Mouse (Mus musculus): ENCODE data around the gene Rpl6.
"Not testable (repeated sequence)": the region's sequence is repeated elsewhere in the genome, so short reads cannot be mapped to it uniquely, and the experiment has no call there.

Rpl6 gene

DNA sequence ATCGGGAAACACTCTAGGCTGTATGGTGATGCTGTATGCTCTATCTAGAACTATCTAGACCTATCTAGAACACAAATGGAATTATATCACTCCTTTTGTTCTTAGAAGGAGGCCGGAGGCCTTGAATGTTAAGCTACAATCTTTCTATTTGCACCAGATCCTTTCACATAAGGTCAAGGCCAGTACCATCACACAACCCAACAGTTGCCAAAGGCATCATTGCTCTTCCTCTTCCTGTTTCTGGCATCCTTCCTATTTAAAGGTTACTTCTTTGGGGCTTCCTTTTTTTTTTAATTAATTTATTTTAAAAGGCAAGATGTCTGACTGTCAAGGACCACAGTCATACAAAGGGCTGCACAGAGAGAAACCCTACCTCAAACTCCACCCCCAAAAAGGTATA is 6.9 kb upstream of the Rpl6 start:
- DNase-seq: no peak

DNA sequence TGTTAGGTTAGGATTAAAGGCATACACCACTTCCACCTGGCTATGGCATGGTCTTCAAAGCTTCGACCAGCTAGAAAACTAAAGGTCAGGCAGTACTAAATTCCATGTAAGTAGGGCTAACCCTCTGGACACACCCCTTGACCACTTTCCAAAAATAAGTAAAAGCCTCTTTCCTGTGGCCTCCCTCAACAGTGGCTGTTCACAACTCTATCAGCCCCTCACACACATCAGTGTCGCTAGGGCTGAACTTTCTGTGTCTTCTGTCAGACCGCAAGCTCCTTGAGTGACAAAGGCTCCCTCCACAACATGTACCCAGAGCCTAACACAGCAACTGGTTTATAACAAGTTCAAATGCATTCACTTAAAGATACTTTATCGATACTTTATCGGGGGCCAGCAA is 5.9 kb upstream of the Rpl6 start:
- no peak for DNase-seq

DNA sequence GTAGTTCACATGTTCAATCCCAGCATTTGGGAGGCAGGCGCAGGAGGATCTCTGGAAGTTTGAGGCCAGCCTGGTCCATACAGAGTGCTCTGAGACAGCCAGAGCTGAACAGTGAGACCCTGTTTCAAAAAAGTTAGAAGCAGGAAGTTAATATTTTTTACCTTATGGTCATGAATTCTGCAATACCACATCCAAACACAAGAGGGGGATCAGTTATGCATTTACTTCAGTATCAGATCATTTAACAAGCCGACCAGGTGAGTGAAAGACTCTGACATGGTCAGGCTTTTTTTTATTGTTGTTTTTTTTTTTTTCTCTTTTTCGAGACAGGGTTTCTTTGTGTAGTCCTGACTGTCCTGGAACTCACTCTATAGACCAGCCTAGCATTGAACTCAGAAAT is 2.5 kb upstream of the Rpl6 start:
- DNase-seq: no peak

GRCm38 (mm10) chr5:121202467-121202866 is 1.8 kb upstream of the Rpl6 start:
- no peak for DNase-seq

- not testable (repeated sequence) for DNase-seq
Measured at GRCm38 (mm10) chr5:121205537-121206130, 1.4 kb downstream of the Rpl6 start.

- DNase-seq: no peak
Measured at GRCm38 (mm10) chr5:121206540-121206939, 2.3 kb downstream of the Rpl6 start.

DNA sequence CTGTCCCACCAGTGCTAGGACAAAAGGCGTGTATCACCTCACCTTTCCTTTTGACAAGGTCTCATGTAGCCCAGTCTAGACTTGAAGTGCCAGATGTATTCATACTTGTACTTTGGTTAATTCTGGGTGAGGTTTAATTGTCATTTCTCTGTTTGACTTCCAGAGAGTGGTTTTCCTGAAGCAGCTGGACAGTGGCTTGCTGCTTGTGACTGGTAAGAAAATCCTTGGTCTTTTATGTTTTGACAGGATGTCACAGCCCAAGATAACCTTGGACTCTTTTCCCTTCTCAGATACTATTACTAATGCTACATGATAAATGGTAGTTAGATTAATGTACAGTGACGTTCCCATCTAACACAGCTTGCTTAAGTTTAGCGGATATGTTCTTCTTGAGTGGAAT is 2.7 kb downstream of the Rpl6 start:
- no peak for DNase-seq

DNA sequence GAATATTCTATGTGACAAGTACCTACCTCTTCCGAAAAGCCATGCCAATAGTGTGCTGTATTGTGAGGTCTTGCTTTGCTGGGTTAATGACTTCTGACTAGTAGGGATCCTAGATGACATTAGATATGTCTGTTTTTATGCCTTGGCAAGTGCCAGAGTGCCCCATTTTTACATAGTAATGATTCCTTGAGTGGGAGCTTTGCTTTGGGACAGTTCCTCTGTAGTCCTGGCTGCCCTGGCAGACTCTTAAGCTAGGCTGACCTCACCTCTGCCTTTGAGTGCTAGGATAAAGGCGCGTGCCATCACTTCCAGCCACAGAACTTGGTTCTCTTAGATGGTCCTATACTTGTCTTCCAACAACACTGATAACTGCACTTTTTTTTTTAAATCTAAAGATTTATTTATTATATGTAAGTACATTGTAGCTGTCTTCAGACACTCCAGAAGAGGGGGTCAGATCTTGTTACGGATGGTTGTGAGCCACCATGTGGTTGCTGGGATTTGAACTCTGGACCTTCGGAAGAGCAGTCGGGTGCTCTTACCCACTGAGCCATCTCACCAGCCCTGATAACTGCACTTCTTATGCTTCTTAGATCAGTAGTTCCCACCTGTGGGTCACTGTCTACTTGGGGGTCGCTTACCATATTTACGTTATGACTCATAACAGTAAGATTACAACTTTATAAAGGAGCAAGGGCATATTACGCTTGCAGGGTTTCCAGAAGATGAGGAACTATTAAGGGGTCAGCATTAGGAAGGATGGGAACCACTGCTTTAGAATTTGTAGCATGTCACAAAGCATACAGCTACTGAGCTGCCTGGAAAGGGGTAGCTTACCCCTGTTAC is 5.7 kb downstream of the Rpl6 start:
- no peak for DNase-seq

DNA sequence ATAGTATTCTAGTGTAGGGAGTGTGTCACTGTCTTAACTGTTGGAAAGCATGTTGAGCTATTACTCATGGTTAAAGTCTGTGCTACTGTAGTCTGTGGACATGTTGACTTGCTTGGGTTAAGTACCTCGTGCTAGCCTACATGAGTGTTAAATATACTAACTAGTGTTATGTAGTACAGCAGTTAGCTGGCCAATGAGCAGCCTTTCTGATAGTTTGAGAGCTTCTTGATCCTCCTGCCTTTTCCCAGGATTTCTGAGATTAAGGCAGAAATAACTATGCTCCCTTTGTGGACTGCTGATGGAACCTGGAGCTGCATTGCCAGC is 6.3 kb downstream of the Rpl6 start:
- DNase-seq: no peak

DNA sequence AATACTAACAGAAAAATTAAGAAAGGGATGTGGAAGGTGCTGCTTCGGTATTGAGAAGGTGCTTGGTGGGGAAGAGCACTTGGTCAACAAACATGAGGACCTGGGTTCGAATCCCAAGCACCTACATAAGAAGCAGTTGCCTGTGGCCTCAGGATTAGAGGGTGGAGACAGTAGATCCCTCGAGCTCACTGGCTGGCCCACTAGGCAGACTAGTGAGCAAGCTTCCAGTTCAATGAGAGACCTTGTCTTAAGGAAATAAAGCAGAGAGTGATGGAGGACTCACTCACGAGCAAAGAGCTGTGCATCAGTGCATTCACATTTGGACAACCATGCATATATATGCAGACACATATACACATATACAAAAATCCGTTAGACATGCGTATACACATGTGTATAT is 7.8 kb downstream of the Rpl6 start:
- no peak for DNase-seq

- no peak for DNase-seq
Measured at GRCm38 (mm10) chr5:121214707-121215106, 10.4 kb downstream of the Rpl6 start.

DNA sequence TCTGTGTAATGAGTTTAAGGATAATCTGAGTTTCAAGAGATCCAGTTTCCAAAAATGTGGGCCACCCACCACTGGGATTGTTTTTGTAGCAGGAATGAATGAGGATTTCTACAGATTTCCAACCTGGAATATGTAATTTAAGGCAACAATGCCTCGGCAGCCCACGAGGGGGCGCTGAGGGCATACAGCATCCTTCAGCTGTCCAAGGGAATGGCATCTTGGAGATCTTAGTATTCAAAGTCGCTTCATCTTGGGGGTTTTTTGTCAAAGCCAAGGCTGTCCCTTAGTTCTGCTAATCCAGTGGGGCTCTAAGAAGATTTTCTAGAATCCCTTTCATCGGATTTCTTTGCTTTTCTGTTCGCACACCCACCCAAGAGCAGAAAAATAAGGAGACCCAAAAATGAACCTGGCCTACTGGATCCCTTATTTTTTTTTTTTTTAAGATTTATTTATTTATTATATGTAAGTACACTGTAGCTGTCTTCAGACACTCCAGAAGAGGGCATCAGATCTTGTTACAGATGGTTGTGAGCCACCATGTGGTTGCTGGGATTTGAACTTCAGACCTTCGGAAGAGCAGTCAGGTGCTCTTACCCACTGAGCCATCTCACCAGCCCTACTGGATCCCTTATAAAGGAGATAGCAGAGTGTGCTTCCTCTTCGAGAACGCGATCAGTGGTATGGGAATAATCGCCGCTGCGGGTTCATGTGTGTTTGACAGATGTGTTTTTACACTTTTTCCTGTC is 11.3 kb downstream of the Rpl6 start:
- peak; percentile 81 to 85 for DNase-seq

DNA sequence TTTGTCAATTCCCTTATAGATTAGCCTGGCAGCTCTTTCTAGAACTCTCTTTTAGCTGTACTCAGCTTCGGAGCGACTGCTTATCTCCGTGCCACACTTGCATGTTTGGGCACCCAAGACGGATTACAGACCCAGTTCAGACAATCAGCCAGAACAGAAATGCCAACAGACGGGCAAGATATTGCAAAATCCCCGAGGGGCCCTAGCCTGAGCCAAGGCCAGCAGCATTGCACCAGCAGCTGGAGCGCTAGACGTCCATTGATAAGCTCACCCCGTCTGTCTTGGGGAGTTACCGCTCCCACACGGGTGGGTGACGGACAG is 11.8 kb downstream of the Rpl6 start:
- no peak for DNase-seq

- not testable (repeated sequence) for DNase-seq
Measured at GRCm38 (mm10) chr5:121216584-121217312, 12.5 kb downstream of the Rpl6 start.

GRCm38 (mm10) chr5:121217313-121217634 is 13.0 kb downstream of the Rpl6 start:
- DNase-seq: no peak

DNA sequence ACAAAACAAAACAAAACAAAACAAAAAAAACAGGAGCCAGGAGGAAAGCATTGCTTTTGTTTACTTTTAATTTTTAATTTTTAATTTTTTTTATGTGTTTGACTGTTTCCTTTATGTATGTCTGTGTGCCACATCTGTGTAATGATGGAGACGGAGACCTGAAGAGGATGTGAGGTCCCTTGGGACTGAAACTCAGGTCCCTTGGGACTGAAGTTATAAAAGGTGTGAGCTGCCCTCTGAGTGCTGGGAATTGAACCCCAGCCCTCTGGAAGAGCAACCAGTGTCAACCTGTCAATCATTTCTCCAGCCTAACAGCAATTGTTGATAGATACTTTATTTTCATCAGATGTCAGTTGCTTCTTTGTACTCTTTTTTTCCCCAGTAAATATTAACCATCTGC is 14.9 kb downstream of the Rpl6 start:
- no peak for DNase-seq

DNA sequence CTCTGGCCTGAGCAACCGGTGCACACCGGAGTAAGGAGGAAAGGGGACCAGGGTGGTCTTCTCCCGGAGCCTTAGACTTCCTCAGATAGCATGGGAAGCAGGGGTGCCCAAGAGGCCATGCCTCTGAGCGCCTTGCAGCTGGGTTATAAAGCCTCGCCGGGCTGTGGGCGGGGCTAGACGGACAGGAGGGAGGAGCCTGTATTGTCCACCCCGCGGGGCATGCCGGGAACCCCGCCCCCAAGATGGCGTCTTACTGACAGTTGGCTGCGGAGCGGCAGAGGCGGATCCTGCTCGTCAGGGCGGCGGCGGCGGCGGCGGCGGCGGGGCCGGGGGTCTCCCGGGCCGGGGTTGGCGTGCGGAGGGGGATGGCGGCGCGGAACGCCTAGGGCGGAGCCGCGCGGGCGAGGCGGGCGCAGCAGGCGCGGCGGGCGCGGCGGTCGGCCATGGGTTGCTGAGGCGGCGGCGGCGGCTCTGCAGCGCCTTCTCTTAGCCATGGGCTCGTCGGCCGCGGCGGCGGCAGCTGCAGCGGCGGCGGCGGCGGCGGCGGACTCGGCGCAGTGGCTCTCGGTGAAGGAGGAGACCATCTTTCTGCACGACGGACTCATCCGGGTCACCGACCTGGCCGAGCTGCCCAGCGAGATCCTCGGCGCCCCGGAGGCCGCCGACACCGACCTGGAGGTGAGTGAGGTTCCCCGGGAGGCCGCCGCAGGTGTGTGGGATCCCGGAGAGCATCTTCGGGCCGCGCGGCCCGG is 15.9 kb downstream of the Rpl6 start, which contains the start of gene Hectd4:
Hectd4 (plus strand) TSS at position 240 of the 752 bp plus-strand sequence.
- peak; percentile 99 to 100 for DNase-seq

DNA sequence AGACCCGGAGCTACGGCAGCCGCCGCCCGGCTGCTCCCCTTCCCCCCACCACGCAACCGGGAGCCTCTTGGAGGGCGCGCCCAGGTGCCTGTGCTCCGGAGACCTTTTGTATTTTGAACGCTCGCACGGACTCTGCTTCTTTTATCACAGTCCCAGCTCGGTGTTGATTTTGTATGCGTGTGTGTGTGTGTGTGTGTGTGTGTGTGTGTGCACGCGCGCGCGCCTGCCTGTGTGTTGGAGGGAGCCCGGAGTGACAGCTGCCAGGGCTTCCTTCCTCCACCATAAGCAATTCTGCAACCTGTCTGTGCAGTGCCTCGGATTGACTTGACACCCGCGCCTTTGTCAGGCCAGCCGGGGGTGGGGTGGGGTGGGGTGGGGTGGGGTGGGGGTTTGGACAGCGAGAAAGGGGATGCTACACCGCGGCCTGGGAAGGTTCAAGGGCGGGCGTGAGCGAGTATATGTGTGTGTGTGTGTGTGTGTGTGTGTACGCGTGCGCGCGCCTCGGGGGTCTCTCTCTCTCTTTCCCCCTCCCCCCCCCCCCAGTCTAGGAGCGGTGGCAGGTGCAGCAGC is 16.5 kb downstream of the Rpl6 start:
- peak; percentile 50 to 53 for DNase-seq

DNA sequence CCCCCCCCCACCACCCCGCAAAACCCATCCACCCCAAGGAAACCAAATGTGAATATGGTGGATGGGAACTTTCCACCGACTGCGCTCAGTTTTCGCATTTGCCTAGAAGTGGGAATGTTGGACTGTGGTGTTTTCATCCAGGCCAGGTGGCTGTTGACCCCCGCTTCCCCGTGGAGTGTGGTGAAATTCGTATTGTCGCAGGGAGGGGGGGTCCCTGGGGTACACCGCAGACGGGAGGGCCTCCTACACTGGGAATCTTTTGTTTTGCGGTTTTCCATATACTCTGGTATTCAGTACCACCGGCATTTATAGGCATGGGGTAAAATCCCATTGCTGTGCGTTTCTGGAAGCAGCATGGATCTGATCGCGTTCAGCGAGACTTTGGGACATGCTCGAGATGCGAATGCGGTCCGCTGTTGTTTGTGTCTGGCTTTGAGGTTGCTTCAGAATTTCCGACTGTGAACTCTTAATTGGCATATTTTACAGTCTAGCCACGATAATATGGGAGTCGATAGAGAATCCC is 17.1 kb downstream of the Rpl6 start:
- DNase-seq: no peak

DNA sequence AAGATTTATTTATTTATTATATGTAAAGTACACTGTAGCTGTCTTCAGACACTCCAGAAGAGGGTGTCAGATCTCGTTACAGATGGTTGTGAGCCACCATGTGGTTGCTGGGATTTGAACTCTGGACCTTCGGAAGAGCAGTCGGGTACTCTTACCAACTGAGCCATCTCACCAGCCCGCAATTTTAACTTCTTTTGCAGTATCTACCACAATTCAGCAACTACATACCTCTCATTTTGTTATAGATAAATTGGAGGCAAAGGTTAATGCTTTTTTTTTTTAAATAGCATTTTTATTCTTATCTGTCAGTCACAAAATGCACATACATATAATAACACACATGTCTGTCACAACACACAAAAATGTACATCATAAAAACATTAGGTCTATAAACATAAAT is 19.7 kb downstream of the Rpl6 start:
- not testable (repeated sequence) for DNase-seq

DNA sequence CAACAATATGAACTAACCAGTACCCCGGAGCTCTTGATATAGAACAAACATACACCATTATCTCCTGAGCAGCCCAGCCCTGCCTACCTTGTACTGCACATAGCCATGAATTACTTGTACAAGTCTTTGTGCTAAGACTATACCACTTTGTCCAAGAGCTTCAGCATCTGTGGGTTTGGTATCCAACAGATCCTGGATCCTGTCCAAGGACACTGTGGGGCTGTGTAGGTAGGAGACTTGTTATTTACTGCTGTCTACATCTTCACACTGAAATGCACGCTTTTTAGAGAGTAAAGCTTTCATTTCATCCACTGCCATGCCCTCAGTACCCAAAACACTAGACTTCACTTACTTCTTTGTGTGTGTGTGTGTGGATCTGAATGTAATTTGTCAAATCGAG is 20.6 kb downstream of the Rpl6 start:
- DNase-seq: no peak

GRCm38 (mm10) chr5:121225854-121226253 is 21.6 kb downstream of the Rpl6 start:
- no peak for DNase-seq
